Mouse (Mus musculus): ENCODE results near the gene Epx. TPM values are rescaled to one million over a fixed set of nuclear protein-coding genes. Genes with fewer than 3 reads are reported as not detected.
"Not testable (repeated sequence)": the region's sequence is repeated elsewhere in the genome, so short reads cannot be mapped to it uniquely, and the experiment has no call there.

Gene Epx
- polyA plus RNA-seq, 1 experiment from 2014 or later, result 0.07 TPM

- ATAC-seq (replicated peaks; ENCODE audit: low FRiP score), result no peak
- no peaks in the 10 kb centered on the region for H3K36me3 ChIP-seq (ENCODE audit: control insufficient read depth, insufficient read depth, low read length)
- H3K4me2 ChIP-seq (ENCODE audit: low read depth, low read length, severe bottlenecking), result no peak overlapping the region
- H3K27me3 ChIP-seq (ENCODE audit: control insufficient read depth, insufficient read depth, low read length), result no peaks in the 10 kb centered on the region
- no peak for DNase-seq (ENCODE audit: low spot score)
- no peaks in the 10 kb centered on the region for H3K9me3 ChIP-seq (ENCODE audit: control insufficient read depth, low read length)
- WGBS, result 86% methylated on average over 4 of the region's 4 CpGs
- H3K4me3 ChIP-seq (ENCODE audit: low read depth, low read length), result no peak overlapping the region
- H3K4me1 ChIP-seq (replicated peaks; ENCODE audit: control insufficient read depth, insufficient read depth, low read length), result no peaks in the 10 kb centered on the region
- H3K9ac ChIP-seq (ENCODE audit: low read length), result no peak overlapping the region
- H3K27ac ChIP-seq (ENCODE audit: low read depth, low read length), result no peak overlapping the region
These were observed 6.4 kb upstream of the Epx start for GRCm38 (mm10) chr11:87881714-87882113.

GRCm38 (mm10) chr11:87879826-87880225, 4.5 kb upstream of the Epx start:
- Histone ChIP-seq H3K9ac (ENCODE audit: low read length) (no peak overlapping the region), H3K27ac (ENCODE audit: low read depth, low read length) (no peak overlapping the region), H3K27me3 (ENCODE audit: control insufficient read depth, insufficient read depth, low read length) (no peaks in the 10 kb centered on the region), H3K36me3 (ENCODE audit: control insufficient read depth, insufficient read depth, low read length) (no peaks in the 10 kb centered on the region), H3K4me3 (ENCODE audit: low read depth, low read length) (no peak overlapping the region), H3K4me2 (ENCODE audit: low read depth, low read length, severe bottlenecking) (no peak overlapping the region), H3K4me1 (replicated peaks; ENCODE audit: control insufficient read depth, insufficient read depth, low read length) (no peaks in the 10 kb centered on the region), H3K9me3 (ENCODE audit: control insufficient read depth, low read length) (no peaks in the 10 kb centered on the region)
- no peak for DNase-seq (ENCODE audit: low spot score)
- no peak for ATAC-seq (replicated peaks; ENCODE audit: low FRiP score)
- 72% methylated on average over 9 of the region's 9 CpGs for WGBS

- H3K27me3 ChIP-seq (ENCODE audit: control insufficient read depth, insufficient read depth, low read length), result no peaks in the 10 kb centered on the region
- H3K36me3 ChIP-seq (ENCODE audit: control insufficient read depth, insufficient read depth, low read length), result no peaks in the 10 kb centered on the region
- H3K4me1 ChIP-seq (replicated peaks; ENCODE audit: control insufficient read depth, insufficient read depth, low read length), result no peaks in the 10 kb centered on the region
- ATAC-seq (replicated peaks; ENCODE audit: low FRiP score) (no peak), DNase-seq (ENCODE audit: low spot score) (peak; percentile 4)
- H3K9ac ChIP-seq (ENCODE audit: low read length), result no peak overlapping the region
- H3K27ac ChIP-seq (ENCODE audit: low read depth, low read length), result no peak overlapping the region
- H3K4me2 ChIP-seq (ENCODE audit: low read depth, low read length, severe bottlenecking), result no peak overlapping the region
- WGBS, result 75% methylated on average over 8 of the region's 8 CpGs
- no peak overlapping the region for H3K4me3 ChIP-seq (ENCODE audit: low read depth, low read length)
- no peaks in the 10 kb centered on the region for H3K9me3 ChIP-seq (ENCODE audit: control insufficient read depth, low read length)
These were observed 3.6 kb downstream of the Epx start for GRCm38 (mm10) chr11:87871766-87872165.

GRCm38 (mm10) chr11:87870096-87870495, 5.2 kb downstream of the Epx start:
- peak; percentile 20 for DNase-seq (ENCODE audit: low spot score)
- WGBS, result 80% methylated on average over 2 of the region's 2 CpGs
- no peak for ATAC-seq (replicated peaks; ENCODE audit: low FRiP score)

GRCm38 (mm10) chr11:87866891-87867290, 8.4 kb downstream of the Epx start:
- DNase-seq (ENCODE audit: low spot score), result peak; percentile 26
- not testable (repeated sequence) for H3K27ac ChIP-seq (ENCODE audit: low read depth, low read length); H3K9ac ChIP-seq (ENCODE audit: low read length); H3K9me3 ChIP-seq (ENCODE audit: control insufficient read depth, low read length); H3K27me3 ChIP-seq (ENCODE audit: control insufficient read depth, insufficient read depth, low read length); H3K36me3 ChIP-seq (ENCODE audit: control insufficient read depth, insufficient read depth, low read length); H3K4me2 ChIP-seq (ENCODE audit: low read depth, low read length, severe bottlenecking); H3K4me1 ChIP-seq (replicated peaks; ENCODE audit: control insufficient read depth, insufficient read depth, low read length); ATAC-seq (replicated peaks; ENCODE audit: low FRiP score); H3K4me3 ChIP-seq (ENCODE audit: low read depth, low read length)
- WGBS, result 92% methylated on average over 1 of the region's 2 CpGs

More at GRCm38 (mm10) chr11:87870096-87870495, 5.2 kb downstream of the Epx start:
- no peaks in the 10 kb centered on the region for H3K4me1 ChIP-seq (replicated peaks; ENCODE audit: control insufficient read depth, insufficient read depth, low read length)
- no peak overlapping the region for H3K4me2 ChIP-seq (ENCODE audit: low read depth, low read length, severe bottlenecking)
- H3K9me3 ChIP-seq (ENCODE audit: control insufficient read depth, low read length), result no peaks in the 10 kb centered on the region
- H3K36me3 ChIP-seq (ENCODE audit: control insufficient read depth, insufficient read depth, low read length), result no peaks in the 10 kb centered on the region
- no peak overlapping the region for H3K27ac ChIP-seq (ENCODE audit: low read depth, low read length)
- no peak overlapping the region for H3K9ac ChIP-seq (ENCODE audit: low read length)
- H3K4me3 ChIP-seq (ENCODE audit: low read depth, low read length), result no peak overlapping the region
- no peaks in the 10 kb centered on the region for H3K27me3 ChIP-seq (ENCODE audit: control insufficient read depth, insufficient read depth, low read length)

- no peaks in the 10 kb centered on the region; the same call in 1 of the 2 replicates for H3K36me3 ChIP-seq (ENCODE audit: control insufficient read depth, insufficient read depth, low read length)
- no peak for ATAC-seq (replicated peaks; ENCODE audit: low FRiP score)
- 95% methylated on average over 13 of the region's 13 CpGs for WGBS
These were observed 12.5 kb downstream of the Epx start for GRCm38 (mm10) chr11:87862805-87863204.

GRCm38 (mm10) chr11:87860426-87860825, 14.9 kb downstream of the Epx start:
- Histone ChIP-seq H3K27ac (ENCODE audit: low read depth, low read length) (no peak overlapping the region), H3K9me3 (ENCODE audit: control insufficient read depth, low read length) (no peaks in the 10 kb centered on the region), H3K4me1 (replicated peaks; ENCODE audit: control insufficient read depth, insufficient read depth, low read length) (no peaks in the 10 kb centered on the region), H3K4me2 (ENCODE audit: low read depth, low read length, severe bottlenecking) (no peak overlapping the region), H3K9ac (ENCODE audit: low read length) (no peak overlapping the region), H3K27me3 (ENCODE audit: control insufficient read depth, insufficient read depth, low read length) (no peaks in the 10 kb centered on the region), H3K4me3 (ENCODE audit: low read depth, low read length) (no peak overlapping the region), H3K36me3 (ENCODE audit: control insufficient read depth, insufficient read depth, low read length) (no peaks in the 10 kb centered on the region; the same call in 1 of the 2 replicates)
- 84% methylated on average over 9 of the region's 9 CpGs for WGBS
- peak; percentile 40 for DNase-seq (ENCODE audit: low spot score)
- ATAC-seq (replicated peaks; ENCODE audit: low FRiP score), result no peak

More at GRCm38 (mm10) chr11:87862805-87863204, 12.5 kb downstream of the Epx start:
- no peaks in the 10 kb centered on the region for H3K27me3 ChIP-seq (ENCODE audit: control insufficient read depth, insufficient read depth, low read length)
- H3K4me2 ChIP-seq (ENCODE audit: low read depth, low read length, severe bottlenecking), result no peak overlapping the region
- no peak overlapping the region for H3K27ac ChIP-seq (ENCODE audit: low read depth, low read length)
- peak; percentile 34 for DNase-seq (ENCODE audit: low spot score)
- no peaks in the 10 kb centered on the region for H3K4me1 ChIP-seq (replicated peaks; ENCODE audit: control insufficient read depth, insufficient read depth, low read length)
- H3K9ac ChIP-seq (ENCODE audit: low read length), result no peak overlapping the region
- H3K9me3 ChIP-seq (ENCODE audit: control insufficient read depth, low read length), result no peaks in the 10 kb centered on the region
- H3K4me3 ChIP-seq (ENCODE audit: low read depth, low read length), result no peak overlapping the region

- Histone ChIP-seq H3K27ac (ENCODE audit: low read depth, low read length) (no peak overlapping the region), H3K9ac (ENCODE audit: low read length) (no peak overlapping the region), H3K4me2 (ENCODE audit: low read depth, low read length, severe bottlenecking) (no peak overlapping the region), H3K27me3 (ENCODE audit: control insufficient read depth, insufficient read depth, low read length) (no peaks in the 10 kb centered on the region), H3K4me1 (replicated peaks; ENCODE audit: control insufficient read depth, insufficient read depth, low read length) (no peaks in the 10 kb centered on the region), H3K36me3 (ENCODE audit: control insufficient read depth, insufficient read depth, low read length) (no peaks in the 10 kb centered on the region; the same call in 1 of the 2 replicates), H3K4me3 (ENCODE audit: low read depth, low read length) (no peak overlapping the region), H3K9me3 (ENCODE audit: control insufficient read depth, low read length) (no peaks in the 10 kb centered on the region)
- WGBS, result 91% methylated on average over 11 of the region's 11 CpGs
- no peak for ATAC-seq (replicated peaks; ENCODE audit: low FRiP score)
- peak; percentile 31 for DNase-seq (ENCODE audit: low spot score)
These were observed 16.1 kb downstream of the Epx start for GRCm38 (mm10) chr11:87859273-87859672.

- H3K27ac ChIP-seq (ENCODE audit: low read depth, low read length), result no peak overlapping the region
These were observed 20.8 kb downstream of the Epx start for GRCm38 (mm10) chr11:87854550-87854949.

More at GRCm38 (mm10) chr11:87854550-87854949, 20.8 kb downstream of the Epx start:
- H3K4me2 ChIP-seq (ENCODE audit: low read depth, low read length, severe bottlenecking), result no peak overlapping the region
- WGBS, result 89% methylated on average over 7 of the region's 7 CpGs
- no peaks in the 10 kb centered on the region for H3K27me3 ChIP-seq (ENCODE audit: control insufficient read depth, insufficient read depth, low read length)
- no peaks in the 10 kb centered on the region for H3K9me3 ChIP-seq (ENCODE audit: control insufficient read depth, low read length)
- H3K9ac ChIP-seq (ENCODE audit: low read length), result no peak overlapping the region
- ATAC-seq (replicated peaks; ENCODE audit: low FRiP score) (no peak), DNase-seq (ENCODE audit: low spot score) (no peak)
- H3K36me3 ChIP-seq (ENCODE audit: control insufficient read depth, insufficient read depth, low read length), result no peaks in the 10 kb centered on the region
- no peaks in the 10 kb centered on the region for H3K4me1 ChIP-seq (replicated peaks; ENCODE audit: control insufficient read depth, insufficient read depth, low read length)
- no peak overlapping the region for H3K4me3 ChIP-seq (ENCODE audit: low read depth, low read length)

Data from forebrain, embryonic 11.5 days (tissue).